Mouse (Mus musculus) spleen, adult 2 months (tissue): ENCODE results near the gene Cpeb4.

Source experiments
- CTCF ChIP-seq: fragments of 200-500 bp; IDR thresholded peaks from 2 replicates; pipeline ENCODE4 v1.5.1; 2011; ENCODE audit warnings: mild to moderate bottlenecking, inconsistent platforms; ENCODE audit not compliant: insufficient read depth, insufficient read length, insufficient replicate concordance; ENCODE audit errors: extremely low read depth
- POLR2A ChIP-seq: fragments of 200-500 bp; IDR thresholded peaks from 2 replicates; pipeline ENCODE4 v1.6.1; 2011; ENCODE audit warnings: low read depth, low read length, inconsistent platforms

DNA sequence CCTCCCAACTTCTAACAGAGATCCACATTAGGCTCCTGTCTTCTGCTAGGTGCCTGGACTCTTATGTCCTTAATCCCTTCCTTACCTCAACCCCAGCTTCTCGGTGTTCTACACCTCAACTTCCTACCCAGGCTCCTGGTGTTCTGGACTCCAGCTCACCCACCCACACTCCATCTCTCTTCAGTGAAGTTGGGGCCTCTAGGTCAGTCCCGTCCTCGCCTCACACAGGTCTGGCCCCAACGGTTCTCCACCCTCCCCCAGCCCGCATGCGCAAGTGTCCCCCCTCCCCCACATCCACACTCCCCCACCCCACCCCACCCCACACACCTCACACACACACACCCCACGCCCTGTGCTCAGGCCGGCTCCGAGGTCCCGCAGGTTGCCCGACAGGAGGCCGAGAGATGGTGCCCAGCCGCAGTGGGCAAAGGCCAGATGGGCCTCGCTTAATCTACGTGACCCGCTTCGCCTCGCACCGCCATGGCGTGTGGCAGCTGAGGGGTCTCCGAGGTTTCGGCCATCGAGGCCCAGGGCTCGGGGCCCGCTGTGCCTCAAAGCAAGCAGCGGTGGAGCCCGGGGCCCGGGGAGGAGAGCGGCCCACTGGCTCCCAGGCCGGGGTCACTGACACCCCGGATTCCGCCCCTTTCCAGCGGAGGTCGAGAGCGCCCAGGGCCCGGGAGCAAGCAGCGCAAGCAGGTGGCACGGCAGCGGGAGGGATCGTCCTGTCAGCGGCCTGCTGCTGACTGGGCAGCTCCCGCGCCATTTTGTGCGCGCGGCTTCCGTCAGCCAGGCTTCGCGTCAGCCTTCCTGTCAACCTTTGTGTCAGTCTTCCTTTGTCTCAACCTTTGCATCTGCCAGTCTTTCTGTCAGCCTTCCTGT, 93.5 kb downstream of the Cpeb4 start, which contains the start of gene 4930524B15Rik:
- TF ChIP-seq POLR2A (no peak), CTCF (no peak)
